Mouse (Mus musculus): ENCODE data around the gene 1700066M21Rik.
A peak's percentile ranks its signal among the peaks of the same experiment; 100 is the strongest.

Gene 1700066M21Rik

DNA sequence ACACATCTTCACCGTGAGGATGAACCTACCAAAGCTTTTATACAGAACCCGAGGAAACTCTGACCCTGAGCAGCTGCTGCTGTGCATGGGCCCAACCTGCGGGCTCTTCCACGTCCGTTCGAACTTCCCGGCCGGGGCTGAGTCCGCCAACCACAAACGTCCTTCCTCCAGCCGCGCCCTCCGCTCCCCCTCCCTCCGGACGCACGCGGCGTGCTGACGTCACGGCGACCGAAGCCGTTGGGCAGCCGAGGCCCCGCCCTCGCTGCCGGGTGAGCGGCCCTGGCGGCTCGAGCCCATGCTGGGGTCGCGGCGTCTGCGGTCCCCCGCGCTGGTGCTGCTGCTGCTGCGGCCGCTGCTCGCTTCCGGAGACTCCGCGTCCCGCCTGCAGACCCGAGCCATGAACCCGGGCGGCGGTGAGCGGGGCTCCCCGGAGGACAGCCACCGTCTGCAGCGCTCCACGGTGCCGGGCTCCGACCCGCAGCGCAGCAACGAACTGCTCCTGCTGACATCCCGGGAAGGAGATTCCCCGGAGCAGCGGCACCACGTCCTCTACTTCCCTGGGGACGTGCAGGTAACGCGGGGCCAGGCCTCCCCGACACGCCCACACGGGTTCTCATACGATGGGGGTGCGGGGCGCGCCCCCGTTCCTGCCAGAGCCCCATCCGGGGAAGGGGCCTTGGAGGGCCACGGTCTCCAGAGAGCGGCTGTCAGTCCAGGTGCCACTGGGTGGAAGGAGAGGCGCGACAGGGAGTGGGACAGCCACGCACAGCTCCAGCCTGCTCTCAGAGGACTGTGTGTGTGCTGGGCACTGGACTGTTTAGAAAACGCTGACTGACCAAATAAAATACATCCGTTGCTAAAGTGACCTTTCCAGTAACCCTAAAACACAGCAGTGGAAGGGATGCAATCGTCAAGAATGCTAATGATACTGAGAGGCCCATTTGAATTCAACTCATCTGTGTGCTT is at the start of gene 1700066M21Rik:
Gene 1700066M21Rik (plus strand): TSS at position 245 of the 966 bp plus-strand sequence.
- peak; percentile 86 for DNase-seq (ENCODE audit: low spot score)

DNA sequence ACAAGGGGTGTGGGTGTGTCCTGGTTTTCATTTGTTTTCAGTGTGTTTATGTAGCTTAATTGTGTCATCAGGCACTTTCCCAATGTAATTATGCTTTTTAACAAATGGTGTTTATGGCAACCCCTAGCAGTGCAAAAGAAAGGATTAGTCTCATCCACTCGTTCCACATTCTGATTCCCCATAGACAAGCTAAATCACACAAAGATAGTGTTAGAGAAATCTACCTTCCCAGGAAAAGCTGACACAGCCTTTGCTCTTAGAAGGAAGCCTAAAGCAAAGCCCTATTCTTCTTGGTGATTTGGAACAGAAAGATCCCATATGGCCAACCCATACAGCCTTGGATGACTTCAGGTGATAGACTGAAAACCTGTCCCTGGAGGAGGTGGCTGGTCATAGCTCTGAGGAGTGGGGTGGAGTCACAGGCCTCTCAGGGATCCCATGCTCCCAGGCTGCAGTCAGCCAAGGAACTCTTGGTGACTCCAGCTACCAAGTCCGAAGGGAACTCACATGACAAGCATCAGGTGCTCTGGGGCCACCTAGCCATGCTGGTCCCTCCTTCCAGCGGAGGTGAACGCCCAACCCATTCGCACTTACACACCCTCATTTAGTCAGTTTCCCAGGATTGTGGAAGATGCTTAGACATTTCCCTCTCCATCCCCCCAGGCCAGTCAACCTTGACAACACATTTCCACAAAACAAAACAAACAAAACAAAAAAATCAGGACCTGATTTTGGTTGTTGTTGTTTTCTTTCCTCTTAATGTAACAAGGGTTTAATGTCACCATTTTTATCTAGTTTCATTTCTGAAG is 47.9 kb upstream of the 1700066M21Rik start:
- no peak for DNase-seq (ENCODE audit: low spot score)

DNA sequence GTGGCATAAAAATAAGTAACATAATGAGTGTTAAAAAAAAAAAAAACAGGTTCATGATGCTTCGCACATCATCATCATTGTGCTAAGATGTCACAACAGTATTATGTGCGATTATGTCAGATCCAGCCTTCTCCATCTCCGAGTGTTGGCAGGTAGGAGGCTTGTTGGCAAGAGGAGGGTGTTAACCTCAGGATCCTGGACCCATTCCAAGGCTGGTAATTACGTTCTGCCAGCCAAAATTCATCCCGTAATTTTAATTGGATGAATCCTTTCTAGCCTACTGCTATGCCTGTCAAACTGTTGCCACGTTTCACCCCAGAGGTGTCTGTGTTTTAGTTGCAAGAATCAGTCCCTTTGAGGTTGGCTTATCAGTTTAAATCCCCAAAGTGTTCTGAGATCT is 47.2 kb upstream of the 1700066M21Rik start:
- DNase-seq (ENCODE audit: low spot score): no peak

DNA sequence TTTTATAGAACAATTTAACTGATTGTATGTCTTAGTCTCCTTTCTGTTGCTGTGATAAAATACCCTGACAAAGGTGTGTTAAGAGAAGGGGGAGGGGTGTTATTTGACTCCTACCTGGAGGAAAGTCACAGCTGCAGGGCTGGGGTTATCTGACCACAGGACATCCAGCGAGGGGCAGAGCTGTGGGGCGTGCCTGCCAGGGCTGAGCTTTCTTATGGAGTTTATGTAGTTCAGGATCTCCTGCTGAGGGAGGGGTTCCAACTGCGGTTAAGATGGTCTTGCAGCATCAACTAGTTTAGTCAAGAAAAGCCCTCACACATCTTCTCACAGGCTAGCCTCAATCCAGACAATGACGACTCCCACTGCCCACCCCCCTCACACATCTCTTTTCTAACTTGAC is 45.4 kb upstream of the 1700066M21Rik start:
- no peak for DNase-seq (ENCODE audit: low spot score)

DNA sequence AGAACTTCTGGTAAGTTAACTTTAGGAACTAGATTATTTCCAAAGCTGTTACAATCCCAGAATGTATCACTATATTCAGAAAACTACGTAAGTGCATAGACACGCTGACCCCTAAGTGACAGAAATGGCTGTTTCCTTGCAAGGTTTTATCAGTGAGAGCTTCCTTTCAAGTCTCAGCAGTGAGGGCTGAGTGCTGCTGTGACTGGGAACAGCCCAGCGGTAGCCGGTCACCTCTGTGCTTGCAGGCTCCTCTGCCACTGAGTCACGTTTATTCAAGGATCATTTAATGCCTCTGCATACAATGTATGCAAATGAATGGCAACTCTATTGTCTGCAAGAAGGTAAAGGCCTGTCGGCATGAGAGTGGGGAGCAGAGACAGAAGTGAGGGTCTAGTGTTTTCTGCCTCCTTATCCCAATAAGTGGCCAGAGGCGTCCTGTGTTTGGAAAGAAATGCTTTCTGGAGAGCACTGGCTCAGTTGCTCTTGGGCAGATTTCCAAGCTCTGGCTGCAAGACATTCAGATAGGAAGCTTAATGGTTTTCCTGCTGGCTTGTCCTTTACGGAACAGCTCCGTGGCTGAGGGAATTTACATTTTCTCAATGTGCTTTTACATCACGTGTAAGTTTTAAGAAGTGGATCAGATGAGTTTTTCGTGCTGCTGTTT is 43.7 kb upstream of the 1700066M21Rik start:
- no peak for DNase-seq (ENCODE audit: low spot score)

DNA sequence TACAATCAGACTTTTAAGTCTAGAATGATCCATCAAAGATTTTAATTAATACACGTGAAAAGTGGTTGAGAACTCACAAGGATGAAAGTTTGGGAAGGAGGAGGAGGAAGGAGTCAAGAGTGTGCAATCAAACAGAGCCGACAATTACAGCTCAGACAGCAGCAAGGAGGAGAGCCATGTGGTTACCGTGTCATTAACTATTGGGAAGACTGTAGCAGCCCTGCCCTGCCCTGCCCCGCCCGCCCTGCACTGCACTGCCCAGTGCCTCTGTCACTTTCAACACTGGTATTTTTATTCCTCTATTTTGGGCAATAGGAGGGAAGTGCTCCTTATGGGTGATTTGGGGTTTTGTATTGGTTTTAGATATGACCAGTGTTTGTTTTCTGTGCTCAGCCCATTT is 42.2 kb upstream of the 1700066M21Rik start:
- no peak for DNase-seq (ENCODE audit: low spot score)

DNA sequence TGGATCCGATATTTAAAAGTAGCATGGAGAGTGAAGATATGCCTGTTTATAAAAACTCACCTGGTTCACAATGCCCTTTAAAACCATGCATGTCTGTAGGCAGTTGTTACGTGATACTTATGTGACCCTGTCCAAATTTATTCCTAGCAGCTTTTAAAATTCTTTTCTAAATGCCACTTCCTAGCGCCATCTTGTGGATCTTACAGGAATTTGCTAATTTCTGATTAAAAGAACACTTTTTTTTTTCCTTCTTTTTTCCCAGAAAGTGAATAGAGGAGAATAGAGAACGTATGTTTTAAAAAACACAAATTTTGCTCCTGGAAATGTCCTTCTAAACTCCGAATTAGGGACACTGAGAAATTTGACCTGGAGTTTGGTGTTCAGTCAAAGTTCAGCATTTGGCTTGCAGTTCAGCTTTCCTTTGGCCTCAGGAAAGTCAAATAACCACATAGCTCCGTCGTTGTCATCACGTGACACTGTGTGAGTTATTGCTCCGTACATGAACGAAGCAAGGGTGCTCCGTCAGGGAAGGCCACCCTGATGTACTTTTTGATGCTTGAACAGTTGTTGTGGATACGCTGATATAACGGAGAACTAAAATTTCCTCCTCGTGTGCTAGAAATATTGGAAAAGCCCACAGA is 38.1 kb upstream of the 1700066M21Rik start:
- no peak for DNase-seq (ENCODE audit: low spot score)

DNA sequence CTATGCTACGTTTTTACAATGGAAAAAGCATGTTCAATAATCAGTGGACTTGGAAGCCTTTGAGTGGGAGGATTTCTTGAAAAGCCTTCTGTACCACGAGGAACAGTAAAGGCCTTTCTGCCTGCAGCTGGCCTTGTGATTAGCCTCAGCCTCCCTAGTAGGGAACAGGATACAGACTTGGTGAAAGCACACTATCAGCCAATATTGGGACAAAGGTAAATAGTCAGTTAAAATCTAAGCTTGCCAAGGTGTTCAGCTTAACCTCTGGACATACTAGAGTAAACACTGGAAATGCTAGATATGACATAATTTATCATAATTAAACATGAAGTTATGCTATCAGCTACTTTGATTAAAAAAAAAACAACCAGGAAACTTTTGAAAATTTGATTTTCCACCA is 36.2 kb upstream of the 1700066M21Rik start:
- no peak for DNase-seq (ENCODE audit: low spot score)

DNA sequence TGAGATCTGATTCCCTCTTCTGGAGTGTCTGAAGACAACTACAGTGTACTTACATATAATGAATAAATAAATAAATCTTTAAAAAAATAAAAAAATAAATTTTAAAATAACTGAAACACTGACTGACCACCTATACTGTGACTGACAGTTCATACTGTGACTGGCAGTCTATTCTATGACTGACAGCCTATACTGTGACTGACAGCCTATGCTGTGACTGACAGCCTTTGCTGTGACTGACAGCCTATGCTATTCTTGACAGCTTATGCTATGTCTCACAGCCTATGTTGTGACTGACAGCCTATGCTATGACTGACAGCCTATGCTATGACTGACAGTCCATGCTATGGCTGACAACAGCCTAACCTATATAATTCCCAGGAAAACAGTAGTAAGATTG is 29.9 kb upstream of the 1700066M21Rik start:
- DNase-seq (ENCODE audit: low spot score): no peak

DNA sequence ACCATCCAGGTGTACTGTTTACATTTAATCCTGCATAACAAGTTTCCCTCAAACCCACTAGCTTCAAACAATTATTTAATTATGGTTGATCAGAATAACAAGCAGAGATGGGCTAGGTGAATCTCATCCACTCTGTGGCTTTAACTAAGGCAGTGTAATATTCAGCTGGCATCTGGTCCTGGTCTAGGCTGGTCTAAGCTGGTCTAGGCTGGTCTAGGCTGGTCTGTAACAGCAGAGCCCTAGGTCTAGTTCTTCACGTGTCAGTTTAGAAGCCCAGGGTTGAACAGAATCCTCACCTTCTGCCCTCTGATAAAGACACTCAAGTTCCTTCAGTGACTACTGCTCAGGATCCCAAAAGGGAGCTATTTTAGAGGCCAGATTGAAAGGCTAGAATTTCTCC is 25.5 kb upstream of the 1700066M21Rik start:
- DNase-seq (ENCODE audit: low spot score): no peak

DNA sequence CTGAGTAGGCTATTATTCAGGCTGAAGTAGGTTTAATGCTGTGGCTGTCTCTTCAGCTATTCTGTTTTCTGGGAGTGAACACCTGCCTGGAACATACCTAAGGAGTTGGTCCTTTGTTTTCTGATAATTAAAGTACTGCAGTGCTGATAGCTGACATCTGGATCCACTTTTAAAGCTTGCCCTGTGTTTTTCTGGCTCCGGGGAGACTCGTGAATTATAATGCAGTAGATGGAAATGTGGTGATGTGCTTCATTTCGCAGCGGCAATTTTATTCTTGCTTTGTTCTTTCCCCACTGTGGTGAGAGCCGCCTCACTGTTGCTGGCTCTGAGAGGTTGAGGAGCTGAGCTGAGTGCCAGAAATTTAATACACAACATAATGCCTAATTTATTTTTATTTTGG is 18.9 kb upstream of the 1700066M21Rik start:
- no peak for DNase-seq (ENCODE audit: low spot score)

DNA sequence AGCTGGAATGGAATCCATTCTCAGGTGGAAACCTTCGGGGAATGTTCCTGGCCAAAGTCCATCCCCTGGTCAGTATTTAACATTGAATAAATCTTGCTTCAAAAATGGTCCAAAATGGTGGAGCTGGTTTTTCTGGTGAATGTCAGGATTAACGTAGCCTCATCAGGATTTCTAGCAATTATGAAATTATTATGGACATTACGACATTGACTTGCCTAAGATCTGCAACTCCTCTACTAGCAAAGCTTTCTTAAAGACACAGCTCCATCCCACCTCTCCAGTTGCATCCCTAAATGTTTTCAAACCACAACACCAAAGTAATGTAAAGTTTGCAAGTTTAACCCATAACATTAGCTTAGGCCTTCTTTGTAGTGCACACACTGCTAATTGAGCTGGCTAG is 10.0 kb upstream of the 1700066M21Rik start:
- no peak for DNase-seq (ENCODE audit: low spot score)

DNA sequence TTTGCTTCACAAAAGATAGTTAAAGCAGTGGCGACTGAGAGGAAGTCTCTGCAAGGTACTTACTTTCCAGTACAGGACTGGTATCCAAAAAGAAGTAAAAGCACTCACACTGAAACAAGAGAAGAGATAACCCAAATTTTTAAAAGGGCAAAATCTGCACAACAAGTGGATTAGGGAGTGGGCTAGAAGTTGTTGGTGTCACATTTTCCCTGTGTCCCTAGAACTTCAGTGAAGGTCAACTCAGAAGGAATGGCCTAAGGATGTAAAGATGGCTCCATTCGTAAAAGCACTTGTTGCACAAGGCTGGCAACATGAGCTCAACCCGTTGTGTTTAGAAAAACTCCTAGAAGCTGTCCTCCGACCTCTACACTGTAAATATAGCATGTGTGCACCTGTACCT is 8.3 kb upstream of the 1700066M21Rik start:
- no peak for DNase-seq (ENCODE audit: low spot score)

DNA sequence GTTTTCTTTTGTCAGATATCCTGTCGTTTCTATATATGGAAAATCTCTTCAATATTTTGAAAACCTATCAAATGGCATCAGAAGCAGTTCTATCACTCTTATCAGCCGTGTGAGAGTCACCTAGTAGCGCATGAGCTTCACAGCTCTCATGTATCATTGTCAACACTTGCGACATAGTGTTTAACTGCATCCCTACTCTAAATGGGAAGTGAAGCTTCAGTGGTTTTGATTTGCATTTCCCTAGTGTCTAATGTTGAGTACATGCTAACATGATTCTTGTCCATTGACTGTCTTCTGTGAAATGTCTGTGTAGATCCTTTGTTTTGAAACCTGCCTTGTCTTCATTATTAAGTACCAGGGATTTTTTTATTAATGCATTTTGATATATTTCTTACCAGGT is 7.0 kb upstream of the 1700066M21Rik start:
- DNase-seq (ENCODE audit: low spot score): no peak

DNA sequence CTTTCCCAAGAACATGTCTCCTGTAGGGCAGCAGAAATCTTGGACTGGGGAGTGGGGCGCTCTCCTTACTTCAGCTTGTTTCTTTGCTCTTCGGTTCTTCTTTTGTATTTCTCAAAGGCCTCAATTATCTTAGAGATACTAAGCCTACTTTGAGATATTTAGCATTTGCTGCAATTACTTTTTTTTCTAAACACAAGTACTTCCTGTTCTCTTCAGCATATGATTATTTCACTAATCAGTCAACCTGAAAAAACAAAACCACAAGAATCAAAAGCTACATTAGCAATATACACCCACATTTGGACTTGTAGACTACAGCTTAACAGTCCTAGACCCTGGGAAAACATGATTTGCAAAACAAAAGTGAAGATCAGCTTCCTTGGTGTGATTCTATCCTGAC is 2.1 kb upstream of the 1700066M21Rik start:
- no peak for DNase-seq (ENCODE audit: low spot score)

DNA sequence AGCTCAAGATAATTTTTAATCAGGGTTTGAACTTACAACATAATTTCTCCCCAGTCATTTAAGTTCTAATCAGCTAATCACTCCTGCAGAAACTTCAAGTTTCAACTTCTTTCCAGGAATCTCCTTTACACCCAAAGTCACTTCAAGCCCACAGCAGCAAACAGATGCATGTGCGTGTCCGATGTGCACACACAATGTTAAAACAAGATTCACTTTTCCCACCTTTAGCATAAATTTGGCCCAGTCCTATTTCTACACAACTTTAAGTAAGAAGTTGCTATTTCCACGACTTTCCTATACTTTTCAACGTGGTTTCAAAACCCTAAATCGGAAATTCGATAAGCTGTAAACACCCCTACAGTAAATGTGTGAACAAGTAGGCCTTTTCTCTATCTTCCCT is 614 bp upstream of the 1700066M21Rik start:
- DNase-seq (ENCODE audit: low spot score): no peak

DNA sequence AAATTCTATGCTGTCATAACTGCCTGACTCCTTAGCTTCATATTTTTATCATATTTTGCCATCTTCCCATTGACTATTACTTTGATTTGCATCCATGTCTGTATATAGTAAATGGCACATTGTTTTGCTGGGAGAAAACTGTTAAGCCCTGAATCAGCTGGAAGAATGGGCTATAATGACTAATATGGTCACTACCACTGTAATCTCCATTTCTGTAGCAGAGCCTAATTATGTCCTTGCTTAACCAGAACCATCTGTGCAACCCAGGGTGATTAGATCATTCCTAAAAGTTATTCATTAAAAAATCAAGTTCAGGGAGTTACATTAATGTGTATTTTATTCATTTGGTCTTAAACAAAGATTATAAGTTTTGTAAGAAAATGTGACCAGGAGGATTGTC is 9.1 kb downstream of the 1700066M21Rik start:
- DNase-seq (ENCODE audit: low spot score): no peak

DNA sequence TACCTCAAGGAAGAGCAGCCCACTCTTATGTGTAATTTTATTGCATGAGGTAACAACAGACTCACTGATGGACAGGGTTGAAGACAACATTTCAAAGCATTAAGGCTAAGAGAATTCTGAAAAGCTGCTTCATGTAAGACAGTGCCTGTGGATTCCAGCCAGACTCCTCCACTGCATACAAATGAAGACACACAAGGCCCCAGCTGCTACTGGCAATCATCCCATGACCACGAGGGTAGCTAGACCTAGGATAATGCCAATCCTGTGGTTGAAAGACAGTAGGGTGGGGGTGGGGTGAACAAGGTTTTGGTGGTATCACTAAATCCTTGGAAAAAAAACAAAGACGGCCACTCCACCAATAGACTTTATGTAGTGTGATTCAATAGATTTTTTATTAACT is 10.5 kb downstream of the 1700066M21Rik start:
- peak; percentile 63 for DNase-seq (ENCODE audit: low spot score)

DNA sequence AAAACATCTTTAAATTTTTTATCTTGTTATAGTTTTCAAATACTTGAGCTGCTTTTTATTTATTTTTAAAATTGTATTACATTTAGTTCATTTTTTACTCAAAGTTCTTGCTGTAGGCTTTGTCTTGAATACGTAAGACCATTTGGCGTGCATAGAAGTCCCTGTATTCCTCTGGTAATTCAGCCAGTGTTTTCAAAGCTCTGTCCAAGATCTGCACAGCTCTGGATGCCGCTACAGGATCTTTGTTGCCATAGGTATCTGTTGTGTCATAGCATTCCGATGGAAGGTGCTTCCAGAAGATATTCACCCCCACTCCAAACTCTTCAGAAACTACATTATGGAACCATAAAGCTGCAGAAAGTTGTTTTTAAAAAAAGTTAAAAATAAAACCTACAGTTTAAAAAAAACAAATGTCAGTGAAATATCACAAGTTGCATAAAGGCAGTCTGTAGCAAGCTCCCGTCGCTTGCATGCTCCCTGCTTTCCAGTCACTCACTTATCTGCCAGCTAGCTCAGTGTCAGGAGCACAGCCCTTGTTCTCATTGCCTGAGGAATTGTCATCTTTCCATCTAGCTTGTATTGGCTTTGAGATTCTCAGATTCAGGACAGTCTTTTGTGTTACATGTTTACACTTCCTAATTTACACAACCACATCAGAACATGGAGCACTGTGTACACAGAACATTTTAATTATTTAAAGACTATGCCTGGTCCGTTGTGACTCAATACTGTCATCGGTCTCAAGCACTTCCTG is 11.2 kb downstream of the 1700066M21Rik start:
- DNase-seq (ENCODE audit: low spot score): no peak

DNA sequence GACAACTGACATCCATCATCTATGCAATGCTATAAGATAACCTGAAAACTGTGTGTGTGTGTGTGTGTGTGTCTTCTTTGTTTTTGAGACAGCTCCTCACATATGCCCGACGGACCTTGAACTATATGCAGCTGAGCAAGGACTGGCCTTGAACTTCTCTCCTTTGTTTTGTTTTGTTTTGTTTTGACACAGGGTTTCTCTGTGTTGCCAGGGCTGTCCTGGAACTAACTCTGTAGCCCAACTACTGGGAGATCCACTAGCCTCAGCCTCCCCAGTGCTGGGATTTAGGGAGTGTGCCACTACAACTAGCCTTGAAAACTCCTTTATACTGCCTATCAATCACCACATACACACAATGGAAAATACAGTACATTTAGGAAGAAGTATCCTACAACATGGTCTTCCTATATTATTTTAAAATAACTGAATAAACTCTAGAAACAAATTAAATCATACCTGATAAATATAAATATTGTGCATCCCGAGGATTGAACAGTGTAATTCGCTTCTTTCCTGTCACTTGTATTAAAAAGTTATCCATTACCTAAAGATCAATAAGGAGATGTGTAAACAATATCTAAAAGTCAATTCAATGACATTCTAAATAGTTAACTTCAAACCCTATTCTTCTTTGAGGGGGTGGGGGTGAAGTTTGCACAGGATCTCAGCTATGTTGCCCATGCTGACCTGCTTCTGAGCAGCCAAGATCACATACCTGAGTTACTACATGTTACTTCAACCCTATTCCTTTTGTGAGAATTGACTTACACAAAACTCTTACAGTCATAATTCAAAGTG is 13.8 kb downstream of the 1700066M21Rik start:
- DNase-seq (ENCODE audit: low spot score): no peak
